Mouse (Mus musculus) neural tube, embryonic 13.5 days (tissue): ENCODE measurements around the gene Tssk3. TPM values are rescaled to one million over a fixed set of nuclear protein-coding genes. Genes with fewer than 3 reads are reported as not detected.
"Not testable (repeated sequence)": the region's sequence is repeated elsewhere in the genome, so short reads cannot be mapped to it uniquely, and the experiment has no call there.

ENCODE experiments used
- ATAC-seq: fragments of 200-750 bp; cut with Nextera tagmentation; 2 replicates; pipeline ENCODE4 v1.8.0; 2017; ENCODE audit warnings: low read depth, mild to moderate bottlenecking, moderate TSS enrichment, moderate library complexity
- H3K27ac ChIP-seq: fragments of 300-500 bp; sonication (generic); replicated peaks from 2 replicates; pipeline ENCODE4 v1.5.1; 2015; ENCODE audit warnings: moderate library complexity, mild to moderate bottlenecking, inconsistent platforms
- H3K27me3 ChIP-seq: fragments of 300-500 bp; sonication (generic); 2 replicates; pipeline ENCODE4 v1.6.1; 2015; ENCODE audit warnings: mild to moderate bottlenecking, inconsistent platforms
- H3K36me3 ChIP-seq: fragments of 300-500 bp; sonication (generic); 2 replicates; pipeline ENCODE4 v1.6.1; 2015; ENCODE audit warnings: mild to moderate bottlenecking, inconsistent platforms
- H3K4me1 ChIP-seq: fragments of 300-500 bp; sonication (generic); replicated peaks from 2 replicates; pipeline ENCODE4 v1.6.1; 2015; ENCODE audit warnings: inconsistent platforms
- H3K4me2 ChIP-seq: fragments of 300-500 bp; sonication (generic); 2 replicates; pipeline ENCODE4 v1.6.1; 2015; ENCODE audit warnings: inconsistent platforms, mild to moderate bottlenecking, moderate library complexity
- H3K4me3 ChIP-seq: fragments of 300-500 bp; sonication (generic); 2 replicates; pipeline ENCODE4 v1.5.1; 2015; ENCODE audit warnings: mild to moderate bottlenecking, inconsistent platforms
- H3K9ac ChIP-seq: fragments of 300-500 bp; sonication (generic); 2 replicates; pipeline ENCODE4 v1.6.1; 2015; ENCODE audit warnings: moderate library complexity, mild to moderate bottlenecking, inconsistent platforms
- H3K9me3 ChIP-seq: fragments of 300-500 bp; sonication (generic); 2 replicates; pipeline ENCODE4 v1.6.1; 2016; ENCODE audit warnings: inconsistent platforms
- WGBS: fragments of 180-500 bp; shearing (Covaris S2); methylation state at CpG from one replicate; pipeline ENCODE4 v1.1.7; 2015; 5-methylcytosine and 5-hydroxymethylcytosine counted together
- polyA plus RNA-seq: library from polyadenylated mRNA; unstranded; fragments of >200 nt; fragmentation: Nextera tagmentation; extraction: Ambion mirVana; gene quantifications from 2 replicates; pipeline ENCODE4 v1.2.1, GENCODE M21; 2015

Gene Tssk3
- not detected in 2 replicates for polyA plus RNA-seq

- Histone ChIP-seq H3K4me3 (peak within 1 kb of the TSS; percentile 34), H3K27ac (no peak within 1 kb of the TSS), H3K9me3 (no peaks in the 10 kb centered on the region), H3K4me2 (peak within 1 kb of the TSS; percentile 59), H3K9ac (peak within 1 kb of the TSS; percentile 58), H3K27me3 (peaks cover 32% of the 10 kb centered on the region), H3K4me1 (peaks cover 24% of the 10 kb centered on the region), H3K36me3 (peaks cover 34% of the 10 kb centered on the region)
- 0 out of 2 replicates have a peak, but pooled peaks have one; percentile 48 for ATAC-seq
- 4% methylated on average over 70 of the region's 70 CpGs for WGBS
These were observed at the start of gene Tssk3, which contains the start of gene Fam229a for GRCm38 (mm10) chr4:129490972-129491880. Gene Tssk3 (minus strand): TSS chr4:129491022. Gene Fam229a (plus strand): TSS chr4:129491190.

- Histone ChIP-seq H3K4me3 (no peak overlapping the region), H3K36me3 (peaks cover 25% of the 10 kb centered on the region), H3K27ac (no peak overlapping the region), H3K4me2 (no peak overlapping the region), H3K4me1 (peaks cover 29% of the 10 kb centered on the region), H3K9me3 (no peaks in the 10 kb centered on the region), H3K27me3 (no peaks in the 10 kb centered on the region), H3K9ac (no peak overlapping the region)
- WGBS: 88% methylated on average over 6 of the region's 6 CpGs
- no peak for ATAC-seq
These were observed 49.2 kb upstream of the Tssk3 start for GRCm38 (mm10) chr4:129540012-129540411.

GRCm38 (mm10) chr4:129528901-129529300 lies 38.1 kb upstream of the Tssk3 start:
- H3K27ac ChIP-seq, H3K4me2 ChIP-seq, ATAC-seq, H3K4me1 ChIP-seq, H3K27me3 ChIP-seq, H3K9me3 ChIP-seq, H3K9ac ChIP-seq, H3K4me3 ChIP-seq: not testable (repeated sequence)
- WGBS: 91% methylated on average over 5 of the region's 6 CpGs
- H3K36me3 ChIP-seq: peaks cover 84% of the 10 kb centered on the region

- Histone ChIP-seq H3K27ac (no peak overlapping the region), H3K4me1 (no peaks in the 10 kb centered on the region), H3K27me3 (no peaks in the 10 kb centered on the region), H3K4me2 (no peak overlapping the region), H3K4me3 (no peak overlapping the region), H3K9me3 (no peaks in the 10 kb centered on the region), H3K9ac (no peak overlapping the region), H3K36me3 (peaks cover 91% of the 10 kb centered on the region)
- WGBS: 90% methylated on average over 3 of the region's 3 CpGs
- ATAC-seq: no peak
These were observed 35.1 kb upstream of the Tssk3 start for GRCm38 (mm10) chr4:129525889-129526288.

GRCm38 (mm10) chr4:129525338-129525737 lies 34.5 kb upstream of the Tssk3 start:
- no peak for ATAC-seq
- peaks cover 91% of the 10 kb centered on the region for H3K36me3 ChIP-seq
- WGBS: 90% methylated on average over 5 of the region's 5 CpGs

GRCm38 (mm10) chr4:129518519-129518918 lies 27.7 kb upstream of the Tssk3 start:
- no peak overlapping the region for H3K27ac ChIP-seq
- H3K9me3 ChIP-seq: no peaks in the 10 kb centered on the region
- peaks cover 23% of the 10 kb centered on the region for H3K4me1 ChIP-seq
- H3K36me3 ChIP-seq: peaks cover 81% of the 10 kb centered on the region
- 88% methylated on average over 8 of the region's 8 CpGs for WGBS
- no peak overlapping the region for H3K9ac ChIP-seq
- no peak overlapping the region for H3K4me2 ChIP-seq
- no peaks in the 10 kb centered on the region for H3K27me3 ChIP-seq
- H3K4me3 ChIP-seq: no peak overlapping the region
- ATAC-seq: no peak

More at GRCm38 (mm10) chr4:129525338-129525737, 34.5 kb upstream of the Tssk3 start:
- Histone ChIP-seq H3K4me2 (no peak overlapping the region), H3K9me3 (no peaks in the 10 kb centered on the region), H3K4me3 (no peak overlapping the region), H3K9ac (no peak overlapping the region), H3K4me1 (no peaks in the 10 kb centered on the region), H3K27ac (no peak overlapping the region), H3K27me3 (no peaks in the 10 kb centered on the region)

- Histone ChIP-seq H3K9ac (peak overlapping the region; percentile 26; the same call in 1 of the 2 replicates), H3K27ac (peak overlapping the region; percentile 35; the same call in 1 of the 2 replicates), H3K4me2 (peak overlapping the region; percentile 91; the same call in 1 of the 2 replicates), H3K9me3 (no peaks in the 10 kb centered on the region), H3K4me3 (0 out of 2 replicates have a peak overlapping the region, but pooled peaks have one; percentile 8), H3K4me1 (peaks cover 37% of the 10 kb centered on the region), H3K27me3 (no peaks in the 10 kb centered on the region), H3K36me3 (peaks cover 65% of the 10 kb centered on the region)
- WGBS: 68% methylated on average over 2 of the region's 2 CpGs
- ATAC-seq: no peak
These were observed 26.1 kb upstream of the Tssk3 start for GRCm38 (mm10) chr4:129516925-129517324.

GRCm38 (mm10) chr4:129514300-129514898 lies 23.6 kb upstream of the Tssk3 start:
- Histone ChIP-seq H3K27ac (peak overlapping the region; percentile 99), H3K36me3 (peaks cover 41% of the 10 kb centered on the region), H3K9ac (peak overlapping the region; percentile 100), H3K4me2 (peak overlapping the region; percentile 91), H3K4me3 (peak overlapping the region; percentile 100), H3K9me3 (no peaks in the 10 kb centered on the region), H3K4me1 (peaks cover 57% of the 10 kb centered on the region), H3K27me3 (no peaks in the 10 kb centered on the region)
- under 1% methylated on average over 35 of the region's 35 CpGs for WGBS
- ATAC-seq: peak; percentile 33

GRCm38 (mm10) chr4:129513891-129514290 lies 23.1 kb upstream of the Tssk3 start:
- H3K4me2 ChIP-seq: peak overlapping the region; percentile 91
- peaks cover 62% of the 10 kb centered on the region for H3K4me1 ChIP-seq
- no peaks in the 10 kb centered on the region for H3K9me3 ChIP-seq
- peak overlapping the region; percentile 100 for H3K4me3 ChIP-seq
- H3K36me3 ChIP-seq: peaks cover 41% of the 10 kb centered on the region
- peak overlapping the region; percentile 100 for H3K9ac ChIP-seq
- H3K27ac ChIP-seq: peak overlapping the region; percentile 99
- under 1% methylated on average over 41 of the region's 57 CpGs for WGBS
- H3K27me3 ChIP-seq: no peaks in the 10 kb centered on the region
- ATAC-seq: peak; percentile 16

- Histone ChIP-seq H3K4me1 (peaks cover 69% of the 10 kb centered on the region), H3K27ac (peak within 1 kb of the TSS; percentile 99), H3K9ac (peak within 1 kb of the TSS; percentile 100), H3K36me3 (peaks cover 34% of the 10 kb centered on the region), H3K9me3 (no peaks in the 10 kb centered on the region), H3K4me3 (peak within 1 kb of the TSS; percentile 100), H3K27me3 (no peaks in the 10 kb centered on the region), H3K4me2 (peak within 1 kb of the TSS; percentile 91)
- WGBS: 7% methylated on average over 39 of the region's 47 CpGs
- peak; percentile 86 for ATAC-seq
These were observed 22.4 kb upstream of the Tssk3 start, which contains the start of gene Marcksl1 for GRCm38 (mm10) chr4:129513086-129513767. Gene Marcksl1 (plus strand): TSS chr4:129513581.

GRCm38 (mm10) chr4:129511413-129512096 lies 20.7 kb upstream of the Tssk3 start:
- H3K9ac ChIP-seq: peak overlapping the region; percentile 38
- H3K27me3 ChIP-seq: no peaks in the 10 kb centered on the region
- no peaks in the 10 kb centered on the region for H3K9me3 ChIP-seq
- peaks cover 71% of the 10 kb centered on the region for H3K4me1 ChIP-seq
- no peak overlapping the region for H3K4me3 ChIP-seq
- peak overlapping the region; percentile 82 for H3K27ac ChIP-seq
- H3K36me3 ChIP-seq: peaks cover 17% of the 10 kb centered on the region
- no peak for ATAC-seq
- peak overlapping the region; percentile 3; the same call in 1 of the 2 replicates for H3K4me2 ChIP-seq
- 19% methylated on average over 6 of the region's 6 CpGs for WGBS
